11 mouse cellular contexts compared by ENCODE assay signal in the genomic region with DNA sequence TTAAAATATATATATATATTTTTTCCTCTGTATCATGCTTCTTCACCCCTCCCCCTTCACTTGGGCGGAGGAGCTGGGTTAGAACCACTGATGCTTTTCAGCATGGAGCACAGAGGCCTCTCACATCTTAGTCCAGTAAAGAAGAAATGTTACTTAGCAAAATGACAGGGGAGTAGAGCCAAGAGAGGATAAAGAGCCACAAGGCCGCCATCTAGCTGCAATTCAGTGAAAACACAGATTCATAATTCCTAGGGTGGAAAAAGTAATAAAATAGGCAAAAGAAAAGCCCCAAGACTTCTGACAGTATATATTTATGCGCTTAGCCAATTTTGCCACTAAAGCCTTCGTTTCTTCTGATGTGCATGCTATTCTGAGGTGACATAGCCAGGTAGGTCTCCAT.
DNase-seq lines count a peak whose midpoint lies in the region; ATAC-seq and TF ChIP-seq lines count a peak whose summit lies in the region.
"Had no signal": no experiment of that assay in that cellular context is flagged by ENCODE, and none has a peak within 500 bp of the region (broad histone marks: within the 10 kb centered on the region; RNA-seq: fewer than 3 reads in every experiment).

No protein-coding gene starts in this region.

- peaks cover 31% of the 10 kb centered on the region for H3K4me1 ChIP-seq in hindbrain, embryonic 14.5 days (replicated peaks; ENCODE audit: control insufficient read depth, insufficient read depth, low read length)
- peaks cover 24% of the 10 kb centered on the region for H3K4me1 ChIP-seq in hindbrain, embryonic 16.5 days (ENCODE audit: control insufficient read depth, insufficient read depth, low read depth, low read length)
- peaks cover 3% of the 10 kb centered on the region; the same call in 1 of the 2 replicates for H3K4me1 ChIP-seq in lung, adult 2 months (ENCODE audit: control insufficient read depth, insufficient read depth, low read length)

- ATAC-seq in hindbrain, embryonic 14.5 days (ENCODE audit: low FRiP score) = no peak
- ATAC-seq in hindbrain, embryonic 16.5 days = no peak

- no peak overlapping the region for H3K9ac ChIP-seq in hindbrain, embryonic 14.5 days
- no peak overlapping the region for H3K9ac ChIP-seq in hindbrain, embryonic 16.5 days (ENCODE audit: low read depth, low read length)
- H3K9ac ChIP-seq: lung, embryonic 15.5 days had no signal

- 67% methylated on average over 4 of the region's 4 CpGs for WGBS in hindbrain, embryonic 14.5 days
- 62% methylated on average over 4 of the region's 4 CpGs for WGBS in hindbrain, embryonic 16.5 days
- WGBS in lung, adult 2 months = 83% methylated on average over 4 of the region's 4 CpGs

- H3K27me3 ChIP-seq in hindbrain, embryonic 14.5 days (ENCODE audit: control insufficient read depth, insufficient read depth, low read length) = no peaks in the 10 kb centered on the region
- H3K27me3 ChIP-seq in hindbrain, embryonic 16.5 days (replicated peaks; ENCODE audit: control insufficient read depth, insufficient read depth, low read length) = no peaks in the 10 kb centered on the region
- H3K27me3 ChIP-seq: lung, embryonic 15.5 days had no signal

- no peak for TF ChIP-seq CTCF in lung, adult 2 months (IDR thresholded peaks at IDR 0.05; ENCODE audit: insufficient read depth, low read length)
- peak; percentile 42; the same call in 1 of the 2 replicates for TF ChIP-seq CTCF in brain, embryonic 14.5 days (IDR thresholded peaks at IDR 0.05; ENCODE audit: borderline replicate concordance, extremely low read depth, insufficient read depth, insufficient read length)

- 0 out of 2 replicates have a peak overlapping the region, but pooled peaks have one; percentile 5 for H3K4me2 ChIP-seq in hindbrain, embryonic 14.5 days (replicated peaks)
- no peak overlapping the region for H3K4me2 ChIP-seq in hindbrain, embryonic 16.5 days (ENCODE audit: low read length)
- H3K4me2 ChIP-seq: lung, embryonic 15.5 days had no signal

- no peak overlapping the region for H3K27ac ChIP-seq in hindbrain, embryonic 14.5 days
- no peak overlapping the region for H3K27ac ChIP-seq in hindbrain, embryonic 16.5 days (ENCODE audit: low read depth, low read length)
- H3K27ac ChIP-seq: lung, embryonic 15.5 days had no signal

- no peaks in the 10 kb centered on the region for H3K9me3 ChIP-seq in hindbrain, embryonic 14.5 days (ENCODE audit: control insufficient read depth, low read length)
- no peaks in the 10 kb centered on the region for H3K9me3 ChIP-seq in hindbrain, embryonic 16.5 days (ENCODE audit: control insufficient read depth, low read length)
- H3K9me3 ChIP-seq: lung, embryonic 15.5 days had no signal

- H3K4me3 ChIP-seq in hindbrain, embryonic 14.5 days (replicated peaks; ENCODE audit: low read length) = no peak overlapping the region
- H3K4me3 ChIP-seq in hindbrain, embryonic 16.5 days (ENCODE audit: low read length) = no peak overlapping the region
- H3K4me3 ChIP-seq in lung, adult 2 months (replicated peaks; ENCODE audit: extremely low read depth, low read depth, low read length) = no peak overlapping the region
- H3K4me3 ChIP-seq: lung, embryonic 15.5 days had no signal

- H3K36me3 ChIP-seq in hindbrain, embryonic 14.5 days (replicated peaks; ENCODE audit: control insufficient read depth, insufficient read depth) = peaks cover 19% of the 10 kb centered on the region; the same call in 1 of the 2 replicates
- no peaks in the 10 kb centered on the region for H3K36me3 ChIP-seq in hindbrain, embryonic 16.5 days (ENCODE audit: control insufficient read depth, insufficient read depth, low read length)
- H3K36me3 ChIP-seq: lung, embryonic 15.5 days had no signal

- no peak for TF ChIP-seq POLR2A in lung, adult 2 months (IDR thresholded peaks at IDR 0.05; ENCODE audit: borderline replicate concordance, extremely low read depth, low read depth, low read length)
- no peak for TF ChIP-seq POLR2A in brain, embryonic 14.5 days (IDR thresholded peaks at IDR 0.05; ENCODE audit: borderline replicate concordance, extremely low read depth, insufficient read depth, insufficient read length, poor library complexity, severe bottlenecking)

- no peak for DNase-seq in hindbrain, embryonic 14.5 days (ENCODE audit: low spot score)
- DNase-seq in lung, postnatal 10 days = peak; percentile 28
- DNase-seq in lung, adult 2 months = no peak
- peak; percentile 83 for DNase-seq in brain, embryonic 14.5 days (ENCODE audit: low read depth)
- peak; percentile 42 for DNase-seq in retina, embryonic 14.5 days (ENCODE audit: low spot score)
- no peak for DNase-seq in frontal cortex, postnatal 25 days (ENCODE audit: low spot score in 2 of 2)
- DNase-seq in thymus, postnatal 14 days = no peak
- DNase-seq: gastrocnemius, postnatal 25 days; kidney, postnatal 14 days had no signal

Comparison
In these comparisons a context has a peak if more than half of its experiments do, and no peak if none do; other contexts are left out.
1. DNase-seq: peak in lung, postnatal 10 days (single experiment), brain, embryonic 14.5 days (single experiment) and retina, embryonic 14.5 days (single experiment); none in hindbrain, embryonic 14.5 days (single experiment), lung, adult 2 months (single experiment), frontal cortex, postnatal 25 days (0 of 2) and thymus, postnatal 14 days (single experiment).